ENCODE assay signal across 14 mouse cellular contexts in genomic region chr1:187653390-187653789, GRCm38 (mm10). TPM values are rescaled to one million over a fixed set of nuclear protein-coding genes. Genes with fewer than 3 reads are reported as not detected.
DNase-seq lines count a peak whose midpoint lies in the region; ATAC-seq and TF ChIP-seq lines count a peak whose summit lies in the region.
"Had no signal": no experiment of that assay in that cellular context is flagged by ENCODE, and none has a peak within 500 bp of the region (broad histone marks: within the 10 kb centered on the region; RNA-seq: fewer than 3 reads in every experiment).

No protein-coding gene starts in this region.

- no peak for TF ChIP-seq POLR2A in kidney, adult 2 months (IDR thresholded peaks at IDR 0.05; ENCODE audit: low read depth, low read length)
- no peak for TF ChIP-seq POLR2A in small intestine, adult 2 months (IDR thresholded peaks at IDR 0.05; ENCODE audit: low read depth, low read length)

- peak overlapping the region; percentile 39 for H3K27ac ChIP-seq in kidney, adult 2 months (ENCODE audit: insufficient read depth, low read depth, low read length)
- H3K27ac ChIP-seq in midbrain, embryonic 14.5 days (replicated peaks; ENCODE audit: low read depth, low read length): no peak overlapping the region
- no peak overlapping the region for H3K27ac ChIP-seq in midbrain, embryonic 13.5 days
- peak overlapping the region; percentile 22; the same call in 1 of the 2 replicates for H3K27ac ChIP-seq in small intestine, adult 2 months (ENCODE audit: insufficient read depth, low read depth, low read length)
- H3K27ac ChIP-seq: embryonic facial prominence, embryonic 13.5 days; forebrain, embryonic 12.5 days; midbrain, embryonic 15.5 days had no signal

- no peaks in the 10 kb centered on the region for H3K9me3 ChIP-seq in midbrain, embryonic 14.5 days (ENCODE audit: control insufficient read depth, low read length)
- H3K9me3 ChIP-seq in midbrain, embryonic 13.5 days: no peaks in the 10 kb centered on the region
- H3K9me3 ChIP-seq: embryonic facial prominence, embryonic 13.5 days; forebrain, embryonic 12.5 days; midbrain, embryonic 15.5 days had no signal

- H3K4me2 ChIP-seq in midbrain, embryonic 14.5 days (ENCODE audit: low read length): peak overlapping the region; percentile 6; the same call in 1 of the 2 replicates
- H3K4me2 ChIP-seq in midbrain, embryonic 13.5 days (replicated peaks): no peak overlapping the region; the same call in 1 of the 2 replicates
- H3K4me2 ChIP-seq: forebrain, embryonic 12.5 days had no signal

- H3K9ac ChIP-seq in midbrain, embryonic 14.5 days (replicated peaks; ENCODE audit: low read length): no peak overlapping the region
- no peak overlapping the region for H3K9ac ChIP-seq in midbrain, embryonic 13.5 days (replicated peaks)
- H3K9ac ChIP-seq: embryonic facial prominence, embryonic 13.5 days; forebrain, embryonic 12.5 days; midbrain, embryonic 15.5 days had no signal

- DNase-seq in adrenal gland, postnatal 10 days: peak; percentile 28
- no peak for DNase-seq in adrenal gland, postnatal 25 days
- DNase-seq in kidney, adult 2 months: peak; percentile 51
- DNase-seq in kidney, adult 18-20 months: no peak
- no peak for DNase-seq in midbrain, embryonic 14.5 days
- no peak for DNase-seq in urinary bladder, postnatal 25 days (ENCODE audit: low spot score)
- DNase-seq: cerebellum, adult 9-10 months; gastrocnemius, adult 2 months; thymus, postnatal 25 days had no signal

- H3K4me1 ChIP-seq in kidney, adult 2 months (ENCODE audit: control insufficient read depth, insufficient read depth, low read length): peaks cover 17% of the 10 kb centered on the region
- 0 out of 2 replicates have a peak, but pooled peaks cover 7% of the 10 kb centered on the region for H3K4me1 ChIP-seq in midbrain, embryonic 14.5 days (ENCODE audit: control insufficient read depth, insufficient read depth, low read length)
- H3K4me1 ChIP-seq in midbrain, embryonic 13.5 days (replicated peaks): peaks cover 18% of the 10 kb centered on the region
- H3K4me1 ChIP-seq in small intestine, adult 2 months (ENCODE audit: control insufficient read depth, insufficient read depth, insufficient read length, low read length): peaks cover 6% of the 10 kb centered on the region

- no peaks in the 10 kb centered on the region for H3K27me3 ChIP-seq in kidney, adult 2 months (replicated peaks; ENCODE audit: control insufficient read depth, insufficient read depth, low read length)
- H3K27me3 ChIP-seq in midbrain, embryonic 14.5 days (ENCODE audit: control insufficient read depth, insufficient read depth, low read length): no peaks in the 10 kb centered on the region
- H3K27me3 ChIP-seq in midbrain, embryonic 13.5 days: no peaks in the 10 kb centered on the region; the same call in 1 of the 2 replicates
- no peaks in the 10 kb centered on the region for H3K27me3 ChIP-seq in small intestine, adult 2 months (ENCODE audit: control insufficient read depth, insufficient read depth, low read length)
- H3K27me3 ChIP-seq: midbrain, embryonic 15.5 days had no signal

- no peaks in the 10 kb centered on the region for H3K36me3 ChIP-seq in kidney, adult 2 months (ENCODE audit: control insufficient read depth, insufficient read depth, low read length)
- H3K36me3 ChIP-seq in midbrain, embryonic 14.5 days (ENCODE audit: control insufficient read depth, insufficient read depth, low read length): no peaks in the 10 kb centered on the region
- no peaks in the 10 kb centered on the region for H3K36me3 ChIP-seq in midbrain, embryonic 13.5 days
- H3K36me3 ChIP-seq in small intestine, adult 2 months (ENCODE audit: control insufficient read depth, insufficient read depth, low read length): no peaks in the 10 kb centered on the region
- H3K36me3 ChIP-seq: embryonic facial prominence, embryonic 13.5 days; forebrain, embryonic 12.5 days; midbrain, embryonic 15.5 days had no signal

- WGBS in kidney, adult 2 months: 41% methylated on average over 9 of the region's 9 CpGs
- WGBS in midbrain, embryonic 14.5 days: 61% methylated on average over 9 of the region's 9 CpGs
- WGBS in midbrain, embryonic 13.5 days: 61% methylated on average over 9 of the region's 9 CpGs
- 12% methylated on average over 9 of the region's 9 CpGs for WGBS in small intestine, adult 2 months

- ATAC-seq in midbrain, embryonic 14.5 days (ENCODE audit: low FRiP score, low TSS enrichment): no peak
- ATAC-seq in midbrain, embryonic 13.5 days: no peak
- ATAC-seq: midbrain, embryonic 15.5 days had no signal

- no peak for TF ChIP-seq CTCF in kidney, adult 2 months (conservative IDR thresholded peaks at IDR 0.05; ENCODE audit: insufficient read depth, insufficient read length, low read depth, low read length)
- no peak for TF ChIP-seq CTCF in small intestine, adult 2 months (IDR thresholded peaks at IDR 0.05; ENCODE audit: extremely low read depth, insufficient read length, insufficient replicate concordance, low read depth, low read length)

- H3K4me3 ChIP-seq in kidney, adult 2 months (ENCODE audit: insufficient read depth, low read depth, low read length): no peak overlapping the region
- no peak overlapping the region for H3K4me3 ChIP-seq in midbrain, embryonic 14.5 days (replicated peaks; ENCODE audit: low read depth, low read length)
- H3K4me3 ChIP-seq in midbrain, embryonic 13.5 days (replicated peaks): no peak overlapping the region
- peak overlapping the region; percentile 40; the same call in 1 of the 2 replicates for H3K4me3 ChIP-seq in small intestine, adult 2 months (ENCODE audit: low read depth, low read length)
- H3K4me3 ChIP-seq: embryonic facial prominence, embryonic 13.5 days; forebrain, embryonic 12.5 days; gastrocnemius, adult 2 months; midbrain, embryonic 15.5 days had no signal

RNA-seq across cellular contexts. Expression of gene Esrrg, which starts 44.8 kb away (rescaled TPM):
- 10 to 100 TPM; 18.8 to 28.7 TPM for total RNA-seq in adrenal gland, postnatal 10 days (2021)
- total RNA-seq in adrenal gland, postnatal 25 days (2021): 9.0 and 19.4 TPM in 2 replicates
- 19.5 and 24.2 TPM in 2 replicates for polyA plus RNA-seq in kidney, adult 2 months (2012; rRNA removed)
- 32.8 and 34.5 TPM in 2 replicates for polyA plus RNA-seq in midbrain, embryonic 14.5 days (2014; fragmentation: Nextera tagmentation; extraction: Ambion mirVana)
- 16.5 and 16.9 TPM in 2 replicates for polyA plus RNA-seq in midbrain, embryonic 13.5 days (2015; fragmentation: Nextera tagmentation; extraction: Ambion mirVana)
- 0.42 and 0.72 TPM in 2 replicates for polyA plus RNA-seq in small intestine, adult 2 months (2012; rRNA removed)

Comparison
In these comparisons a context has a peak if more than half of its experiments do, and no peak if none do; other contexts are left out.
1. DNase-seq: peak in adrenal gland, postnatal 10 days (single experiment) and kidney, adult 2 months (single experiment); none in adrenal gland, postnatal 25 days (single experiment), kidney, adult 18-20 months (single experiment), midbrain, embryonic 14.5 days (single experiment) and urinary bladder, postnatal 25 days (single experiment).
2. H3K27ac ChIP-seq: peak in kidney, adult 2 months (single experiment) and small intestine, adult 2 months (single experiment); none in midbrain, embryonic 14.5 days (single experiment) and midbrain, embryonic 13.5 days (single experiment).
3. RNA of gene Esrrg, which starts 44.8 kb away (polyA plus RNA-seq): 32.8 to 34.5 TPM in midbrain, embryonic 14.5 days, 19.5 to 24.2 TPM in kidney, adult 2 months and 16.5 to 16.9 TPM in midbrain, embryonic 13.5 days; 0.42 to 0.72 TPM in small intestine, adult 2 months; every median in the first group is over 10 times any median in the second.